Mouse (Mus musculus) G1E (cell line): ENCODE results near the gene Cnot10.

Experiments
- CTCF ChIP-seq: IDR thresholded peaks from 2 replicates; pipeline ENCODE4 v1.5.1; 2012; ENCODE audit warnings: low read depth, low read length, inconsistent platforms, mixed read lengths
- GATA1 ChIP-seq: IDR thresholded peaks from 2 replicates; pipeline ENCODE4 v1.6.1; 2012; ENCODE audit warnings: borderline replicate concordance, low read length, inconsistent platforms, mixed read lengths

GRCm38 (mm10) chr9:114568682-114569474, 71.1 kb downstream of the Cnot10 start:
- TF ChIP-seq CTCF (no peak), GATA1 (no peak)
